Mouse (Mus musculus) megakaryocyte, embryonic 14.5 days (primary cell): ENCODE data around the gene Scml2.
"Not testable (repeated sequence)": the region's sequence is repeated elsewhere in the genome, so short reads cannot be mapped to it uniquely, and the experiment has no call there.

ENCODE experiments used
- FLI1 ChIP-seq: IDR thresholded peaks from 2 replicates; pipeline ENCODE4 v1.6.1; 2012; ENCODE audit warnings: low read length, inconsistent platforms, mixed read lengths
- GATA1 ChIP-seq: IDR thresholded peaks from 3 replicates; pipeline ENCODE4 v1.6.1; 2012; ENCODE audit warnings: mixed read lengths, low read length, inconsistent platforms, borderline replicate concordance

- TF ChIP-seq GATA1, FLI1: not testable (repeated sequence)
Observed at GRCm38 (mm10) chrX:161116893-161117292, at the start of gene Scml2.
